Mouse (Mus musculus): ENCODE measurements at regions not wholly inside any gene's neighbourhood (a gene's known extent, or its start where the extent isn't known, plus 50 kb on each side); places are given as distances from the start of the nearest gene placed in this dataset.
A peak's percentile ranks its signal among the peaks of the same experiment; 100 is the strongest.

GRCm38 (mm10) chr6:127365651-127366050 is 81.0 kb upstream of the Parp11 start:
- H3K27me3 ChIP-seq (ENCODE audit: control insufficient read depth, insufficient read depth, low read length): no peaks in the 10 kb centered on the region
- H3K4me1 ChIP-seq (ENCODE audit: control insufficient read depth, insufficient read depth): no peaks in the 10 kb centered on the region
- H3K27ac ChIP-seq (ENCODE audit: low read depth): no peak overlapping the region
- 63% methylated on average over 2 of the region's 2 CpGs for WGBS
- TF ChIP-seq CTCF (IDR thresholded peaks at IDR 0.05; ENCODE audit: low read depth) (no peak), EP300 (IDR thresholded peaks at IDR 0.05; ENCODE audit: low read depth) (no peak)
- no peak overlapping the region for H3K9ac ChIP-seq (replicated peaks; ENCODE audit: low read depth, low read length)
- no peaks in the 10 kb centered on the region for H3K36me3 ChIP-seq (replicated peaks; ENCODE audit: control insufficient read depth, insufficient read depth, low read length)
- ATAC-seq (ENCODE audit: insufficient read depth, low read depth) (no peak), DNase-seq (ENCODE audit: low spot score) (no peak)
- no peak overlapping the region for H3K4me3 ChIP-seq (ENCODE audit: low read depth, low read length)
- no peak overlapping the region for H3K4me2 ChIP-seq (ENCODE audit: low read depth, low read length)
- no peaks in the 10 kb centered on the region for H3K9me3 ChIP-seq (replicated peaks; ENCODE audit: control insufficient read depth, low read length)

DNA sequence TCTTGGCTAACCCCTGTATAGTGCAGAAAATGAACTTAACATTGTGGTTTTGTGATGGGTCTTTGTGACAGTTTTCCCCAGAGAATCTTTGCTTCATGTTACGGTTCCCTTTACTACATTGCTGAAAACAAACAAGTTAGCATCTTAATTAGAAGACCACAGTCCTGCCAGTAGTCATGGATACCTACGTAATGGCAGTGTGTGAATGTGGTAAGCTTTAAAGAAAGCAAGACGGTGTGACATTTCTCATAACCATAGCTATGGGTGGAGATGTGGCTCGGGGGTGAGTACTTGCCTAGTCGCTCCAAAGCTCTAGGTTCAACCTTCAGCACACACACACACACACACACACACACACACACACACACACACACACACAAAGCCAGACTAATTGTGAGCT is 73.6 kb upstream of the Parp11 start:
- TF ChIP-seq CTCF (IDR thresholded peaks at IDR 0.05; ENCODE audit: low read depth) (no peak), EP300 (IDR thresholded peaks at IDR 0.05; ENCODE audit: low read depth) (no peak)
- no peaks in the 10 kb centered on the region for H3K36me3 ChIP-seq (replicated peaks; ENCODE audit: control insufficient read depth, insufficient read depth, low read length)
- 85% methylated on average over 5 of the region's 5 CpGs for WGBS
- H3K9ac ChIP-seq (replicated peaks; ENCODE audit: low read depth, low read length): no peak overlapping the region
- H3K27me3 ChIP-seq (ENCODE audit: control insufficient read depth, insufficient read depth, low read length): no peaks in the 10 kb centered on the region
- DNase-seq (ENCODE audit: low spot score) (no peak), ATAC-seq (ENCODE audit: insufficient read depth, low read depth) (no peak)
- H3K9me3 ChIP-seq (replicated peaks; ENCODE audit: control insufficient read depth, low read length): no peaks in the 10 kb centered on the region
- H3K4me3 ChIP-seq (ENCODE audit: low read depth, low read length): no peak overlapping the region
- H3K4me2 ChIP-seq (ENCODE audit: low read depth, low read length): no peak overlapping the region
- H3K27ac ChIP-seq (ENCODE audit: low read depth): no peak overlapping the region
- peaks cover 19% of the 10 kb centered on the region for H3K4me1 ChIP-seq (ENCODE audit: control insufficient read depth, insufficient read depth)

GRCm38 (mm10) chr6:127373797-127374463 is 72.7 kb upstream of the Parp11 start:
- ATAC-seq (ENCODE audit: insufficient read depth, low read depth): no peak
- no peaks in the 10 kb centered on the region for H3K9me3 ChIP-seq (replicated peaks; ENCODE audit: control insufficient read depth, low read length)
- no peak overlapping the region for H3K4me3 ChIP-seq (ENCODE audit: low read depth, low read length)
- no peaks in the 10 kb centered on the region for H3K36me3 ChIP-seq (replicated peaks; ENCODE audit: control insufficient read depth, insufficient read depth, low read length)
- H3K4me2 ChIP-seq (ENCODE audit: low read depth, low read length): no peak overlapping the region
- no peaks in the 10 kb centered on the region for H3K27me3 ChIP-seq (ENCODE audit: control insufficient read depth, insufficient read depth, low read length)
- H3K9ac ChIP-seq (replicated peaks; ENCODE audit: low read depth, low read length): no peak overlapping the region
- H3K27ac ChIP-seq (ENCODE audit: low read depth): no peak overlapping the region
- WGBS: 80% methylated on average over 13 of the region's 13 CpGs
- TF ChIP-seq CTCF (IDR thresholded peaks at IDR 0.05; ENCODE audit: low read depth): peak; percentile 10; the same call in 1 of the 2 replicates
- no peak for TF ChIP-seq EP300 (IDR thresholded peaks at IDR 0.05; ENCODE audit: low read depth)
- no peak for DNase-seq (ENCODE audit: low spot score)
- H3K4me1 ChIP-seq (ENCODE audit: control insufficient read depth, insufficient read depth): peaks cover 19% of the 10 kb centered on the region

DNA sequence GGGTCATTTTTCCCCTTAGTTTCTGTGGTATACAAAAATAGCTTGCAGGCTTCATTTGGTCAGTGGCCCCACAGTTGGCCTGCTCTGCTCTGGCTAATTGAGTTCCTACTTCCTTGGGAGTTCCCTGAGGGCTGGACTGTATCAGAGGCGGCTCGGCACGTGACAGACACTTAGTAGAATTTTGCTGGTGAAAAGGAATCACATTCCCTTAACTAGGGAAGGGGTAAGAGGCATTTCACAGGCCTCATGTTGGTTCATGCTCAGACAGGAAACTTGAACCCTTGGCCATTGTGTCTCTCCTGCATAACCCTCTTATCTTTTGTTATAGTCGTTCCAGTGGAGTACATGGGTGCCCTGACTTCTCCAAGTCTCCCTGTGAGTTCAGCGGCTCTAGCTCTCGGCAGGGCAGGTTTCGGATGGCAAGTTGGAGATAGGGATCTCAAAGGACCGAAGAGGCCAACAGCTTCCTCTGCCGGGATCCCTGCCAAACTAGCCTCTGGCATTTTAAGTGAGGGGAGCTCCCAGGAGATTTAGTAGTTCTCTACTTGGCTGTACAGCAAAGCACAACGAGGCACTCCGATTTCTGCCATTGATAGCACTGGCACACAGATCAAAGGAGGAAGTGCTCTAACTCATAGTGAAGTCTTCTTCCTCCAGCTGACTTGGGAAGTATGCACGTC is 72.0 kb upstream of the Parp11 start:
- TF ChIP-seq CTCF (IDR thresholded peaks at IDR 0.05; ENCODE audit: low read depth) (no peak), EP300 (IDR thresholded peaks at IDR 0.05; ENCODE audit: low read depth) (no peak)
- 10% methylated on average over 12 of the region's 12 CpGs for WGBS
- DNase-seq (ENCODE audit: low spot score) (peak; percentile 27), ATAC-seq (ENCODE audit: insufficient read depth, low read depth) (0 out of 2 replicates have a peak, but pooled peaks have one; percentile 31)
- H3K4me2 ChIP-seq (ENCODE audit: low read depth, low read length): no peak overlapping the region
- no peak overlapping the region for H3K4me3 ChIP-seq (ENCODE audit: low read depth, low read length)
- H3K27ac ChIP-seq (ENCODE audit: low read depth): no peak overlapping the region
- H3K36me3 ChIP-seq (replicated peaks; ENCODE audit: control insufficient read depth, insufficient read depth, low read length): no peaks in the 10 kb centered on the region
- peaks cover 19% of the 10 kb centered on the region for H3K4me1 ChIP-seq (ENCODE audit: control insufficient read depth, insufficient read depth)
- H3K9me3 ChIP-seq (replicated peaks; ENCODE audit: control insufficient read depth, low read length): no peaks in the 10 kb centered on the region
- no peaks in the 10 kb centered on the region for H3K27me3 ChIP-seq (ENCODE audit: control insufficient read depth, insufficient read depth, low read length)
- H3K9ac ChIP-seq (replicated peaks; ENCODE audit: low read depth, low read length): no peak overlapping the region

- H3K4me3 ChIP-seq (ENCODE audit: low read depth, low read length): no peak overlapping the region
- DNase-seq (ENCODE audit: low spot score) (no peak), ATAC-seq (ENCODE audit: insufficient read depth, low read depth) (no peak)
- H3K27ac ChIP-seq (ENCODE audit: low read depth): no peak overlapping the region
- H3K9ac ChIP-seq (replicated peaks; ENCODE audit: low read depth, low read length): no peak overlapping the region
- peaks cover 19% of the 10 kb centered on the region for H3K4me1 ChIP-seq (ENCODE audit: control insufficient read depth, insufficient read depth)
- TF ChIP-seq CTCF (IDR thresholded peaks at IDR 0.05; ENCODE audit: low read depth) (no peak), EP300 (IDR thresholded peaks at IDR 0.05; ENCODE audit: low read depth) (no peak)
- H3K36me3 ChIP-seq (replicated peaks; ENCODE audit: control insufficient read depth, insufficient read depth, low read length): no peaks in the 10 kb centered on the region
- H3K4me2 ChIP-seq (ENCODE audit: low read depth, low read length): no peak overlapping the region
- H3K27me3 ChIP-seq (ENCODE audit: control insufficient read depth, insufficient read depth, low read length): no peaks in the 10 kb centered on the region
- no peaks in the 10 kb centered on the region for H3K9me3 ChIP-seq (replicated peaks; ENCODE audit: control insufficient read depth, low read length)
- WGBS: 70% methylated on average over 2 of the region's 2 CpGs
Measured at GRCm38 (mm10) chr6:127375144-127375529, 71.5 kb upstream of the Parp11 start.

Measured in heart, postnatal 0 days (tissue).